Mouse (Mus musculus): ENCODE results near the gene Pkdrej. TPM values are rescaled to one million over a fixed set of nuclear protein-coding genes. Genes with fewer than 3 reads are reported as not detected.

Pkdrej gene
- total RNA-seq, 2 experiments from 2014 or later, result 0.94 to 1.0 TPM

GRCm38 (mm10) chr15:85771306-85772121 lies 50.0 kb downstream of the Pkdrej start:
- DNase-seq (ENCODE audit: low spot score in 2 of 2), result no peak

- no peak for DNase-seq (ENCODE audit: low spot score in 2 of 2)
These were observed 52.5 kb downstream of the Pkdrej start for GRCm38 (mm10) chr15:85768991-85769390.

DNA sequence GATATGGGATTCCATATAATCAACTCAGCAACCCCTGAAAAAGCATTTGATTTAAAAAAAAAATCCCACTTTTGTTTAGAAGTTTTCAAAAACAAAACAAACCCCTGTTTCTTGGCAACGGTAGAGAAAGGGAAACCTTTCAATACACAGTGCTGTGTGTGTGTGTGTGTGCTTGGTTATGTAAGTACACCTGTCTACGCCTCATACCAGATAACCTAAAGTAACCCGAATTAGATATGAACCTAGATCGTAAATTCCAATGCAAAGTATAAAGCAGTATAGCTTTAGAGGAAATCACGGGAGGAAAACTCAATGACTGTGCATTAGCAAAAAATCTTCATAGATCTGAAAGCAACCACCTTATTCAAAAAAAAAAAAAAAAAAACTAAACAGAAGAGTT lies 54.9 kb downstream of the Pkdrej start:
- no peak for DNase-seq (ENCODE audit: low spot score in 2 of 2)

DNA sequence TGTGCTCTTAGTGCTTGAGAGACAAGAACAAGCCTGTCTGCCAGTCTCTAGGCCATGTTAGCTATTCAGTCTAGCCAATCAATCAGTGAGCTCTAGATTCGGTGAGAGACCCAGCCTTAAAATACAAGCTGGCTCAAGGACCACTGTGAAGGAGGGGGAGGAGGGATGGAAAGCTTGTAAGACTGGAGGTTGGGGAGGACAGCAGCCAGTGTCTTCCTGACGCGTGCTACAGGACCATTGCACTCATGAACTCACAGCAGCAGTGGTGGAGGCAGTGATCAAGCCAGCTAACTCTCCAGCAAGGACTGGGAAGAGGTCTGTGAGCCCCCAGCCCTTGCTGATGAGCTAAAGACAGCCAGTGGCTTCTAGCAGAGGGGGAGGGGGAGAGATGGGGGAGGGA lies 56.5 kb downstream of the Pkdrej start:
- no peak for DNase-seq (ENCODE audit: low spot score in 2 of 2)

Other genes starting within 250 kb of the Pkdrej start
- gene Wnt7b, start 239.3 kb downstream of the Pkdrej start, total RNA-seq (2021), result 10 to 100 TPM; 32.9 to 37.5 TPM
- 1 to 10 TPM; 3.2 to 4.1 TPM for gene Ppara, start 86.8 kb downstream of the Pkdrej start, total RNA-seq (2021)
- gene Cdpf1, start 10.0 kb downstream of the Pkdrej start, total RNA-seq (2021), result 10 to 100 TPM; 19.3 to 21.3 TPM
- 1 to 10 TPM; 5.7 to 9.0 TPM for gene Ttc38, start 10.6 kb upstream of the Pkdrej start, total RNA-seq (2021)
- under 1 TPM; 0.14 to 0.28 TPM for gene Gtse1, start 38.0 kb upstream of the Pkdrej start, total RNA-seq (2021)
- 10 to 100 TPM; 21.9 to 28.3 TPM for gene Trmu, start 57.6 kb upstream of the Pkdrej start, total RNA-seq (2021)
- gene Celsr1, start 212.0 kb upstream of the Pkdrej start, total RNA-seq (2021), result 1 to 10 TPM; 4.3 to 5.3 TPM
- 10 to 100 TPM; 44.2 to 49.4 TPM for gene Gramd4, start 236.0 kb upstream of the Pkdrej start, total RNA-seq (2021)